Comparison of ENCODE assay signal across 8 mouse cellular contexts in the genomic region with DNA sequence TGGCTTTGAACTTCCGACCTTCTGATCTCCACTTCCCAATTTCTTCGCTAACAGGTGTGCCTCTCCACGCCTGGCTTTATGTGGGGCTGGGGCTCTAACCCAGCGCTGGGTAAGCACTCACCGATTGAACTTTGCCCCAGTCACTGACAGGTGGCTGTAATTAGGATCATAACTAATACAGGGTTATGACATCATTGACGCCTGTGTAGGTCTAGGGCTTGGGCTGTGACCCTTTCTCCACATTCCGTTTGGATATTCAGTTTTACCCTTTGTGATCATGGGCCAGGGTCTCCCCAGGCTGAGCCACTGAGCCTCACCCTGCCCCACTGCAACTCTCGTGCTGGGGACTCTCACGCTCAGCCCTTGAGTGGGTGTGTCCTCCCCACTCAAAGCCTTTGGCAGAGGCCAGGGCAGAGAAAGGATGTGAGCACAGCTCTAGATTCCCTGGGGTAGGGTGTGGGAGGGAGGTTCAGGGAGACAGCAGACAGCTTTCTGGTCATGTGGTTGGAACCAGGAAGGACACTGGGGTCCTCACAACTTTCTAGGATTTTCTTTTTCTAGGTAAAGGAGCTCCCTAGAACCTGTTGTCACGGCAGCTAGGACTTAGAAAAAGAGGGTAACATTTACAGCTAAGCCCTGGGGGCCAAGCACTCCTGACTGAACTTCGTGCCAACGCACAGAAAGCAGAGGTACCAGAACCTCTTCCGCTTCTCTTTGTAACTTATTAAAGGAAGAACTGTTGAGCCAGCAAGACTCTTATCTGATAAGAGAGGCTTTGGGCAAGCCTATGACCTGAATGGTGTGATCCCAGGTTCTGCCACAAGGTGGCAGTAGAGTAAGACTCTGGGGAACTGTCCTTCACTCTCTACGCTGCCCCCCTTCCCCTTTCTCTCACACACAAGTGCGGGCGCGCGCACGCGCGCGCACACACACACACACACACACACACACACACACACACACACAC. TPM values are rescaled to one million over a fixed set of nuclear protein-coding genes. Genes with fewer than 3 reads are reported as not detected.
DNase-seq lines count a peak whose midpoint lies in the region; ATAC-seq and TF ChIP-seq lines count a peak whose summit lies in the region.

No protein-coding gene starts in this region.

- DNase-seq in T-cell, adult 2 months (ENCODE audit: low spot score): peak; percentile 74
- peak; percentile 80 to 83 for DNase-seq in cerebellum, postnatal 36 days
- DNase-seq in gastrocnemius, adult 18-20 months (ENCODE audit: low spot score): peak; percentile 75
- DNase-seq in hindbrain, postnatal 0 days (ENCODE audit: low spot score): peak; percentile 88
- DNase-seq in left cerebral cortex, adult 18-20 months (ENCODE audit: low spot score in 2 of 2): peak; percentile 75 to 90
- DNase-seq in right cerebral cortex, adult 2 months (ENCODE audit: low spot score in 2 of 2): peak; percentile 90
- DNase-seq in urinary bladder, postnatal 14 days (ENCODE audit: low spot score): peak; percentile 93

- peak; percentile 73 for ATAC-seq in hindbrain, postnatal 0 days

- H3K27me3 ChIP-seq in hindbrain, postnatal 0 days (ENCODE audit: insufficient read depth, low read length): no peaks in the 10 kb centered on the region
- peaks cover 29% of the 10 kb centered on the region for H3K27me3 ChIP-seq in megakaryocyte, embryonic 14.5 days (replicated peaks)

- peak; percentile 85 for TF ChIP-seq CTCF in hindbrain, postnatal 0 days (IDR thresholded peaks at IDR 0.05; ENCODE audit: low read depth)

- H3K9ac ChIP-seq in hindbrain, postnatal 0 days (replicated peaks; ENCODE audit: low read length): no peak overlapping the region

- WGBS in hindbrain, postnatal 0 days: 40% methylated on average over 20 of the region's 22 CpGs

- H3K27ac ChIP-seq in hindbrain, postnatal 0 days: no peak overlapping the region

- H3K4me2 ChIP-seq in hindbrain, postnatal 0 days (ENCODE audit: low read depth, low read length): peak overlapping the region; percentile 35; the same call in 1 of the 2 replicates

- H3K4me3 ChIP-seq in hindbrain, postnatal 0 days (ENCODE audit: low read length): no peak overlapping the region
- peak overlapping the region; percentile 83 for H3K4me3 ChIP-seq in megakaryocyte, embryonic 14.5 days (replicated peaks)

- no peaks in the 10 kb centered on the region for H3K36me3 ChIP-seq in hindbrain, postnatal 0 days (ENCODE audit: insufficient read depth, low read length)
- H3K36me3 ChIP-seq in megakaryocyte, embryonic 14.5 days (replicated peaks; ENCODE audit: low read length): no peaks in the 10 kb centered on the region

- H3K4me1 ChIP-seq in hindbrain, postnatal 0 days (ENCODE audit: insufficient read depth, low read length): no peaks in the 10 kb centered on the region
- H3K4me1 ChIP-seq in megakaryocyte, embryonic 14.5 days: peaks cover 22% of the 10 kb centered on the region

- H3K9me3 ChIP-seq in hindbrain, postnatal 0 days (ENCODE audit: low read length): no peaks in the 10 kb centered on the region
- H3K9me3 ChIP-seq in megakaryocyte, embryonic 14.5 days: peaks cover 4% of the 10 kb centered on the region; the same call in 1 of the 2 replicates

RNA-seq across cellular contexts. Expression of a gene that starts 34.3 kb away (rescaled TPM):
- under 1 TPM in 1 of 2 experiments, not detected in 1; 0.12 TPM for total RNA-seq in gastrocnemius, adult 18-20 months (2021)
- total RNA-seq in hindbrain, postnatal 0 days (2014; rRNA removed): 9.3 and 11.4 TPM in 2 replicates
- polyA plus RNA-seq in hindbrain, postnatal 0 days (2015; fragmentation: Nextera tagmentation; extraction: Ambion mirVana): 18.7 and 20.2 TPM in 2 replicates
- under 1 TPM; 0.37 to 0.63 TPM for total RNA-seq in left cerebral cortex, adult 18-20 months (2021)
- polyA plus RNA-seq in megakaryocyte, embryonic 14.5 days (2012; ENCODE audit: insufficient read depth, low replicate concordance): 25.1 and 34.4 TPM in 2 replicates
